Mouse (Mus musculus) embryo, embryonic 11 days (tissue): Measurements from ENCODE around the gene Atoh7.
"Not testable (repeated sequence)": the region's sequence is repeated elsewhere in the genome, so short reads cannot be mapped to it uniquely, and the experiment has no call there.

ENCODE experiments used
- DNase-seq: peaks from one replicate; pipeline ENCODE4 v3.0.0-alpha.2; 2015

The Atoh7 gene

GRCm38 (mm10) chr10:63099521-63099920 is at the start of gene Atoh7:
Atoh7 (plus strand) TSS chr10:63099651.
- DNase-seq: peak; percentile 39

- DNase-seq: no peak
Measured at GRCm38 (mm10) chr10:63051267-63051666, 48.2 kb upstream of the Atoh7 start.

GRCm38 (mm10) chr10:63052011-63052410 is 47.4 kb upstream of the Atoh7 start:
- no peak for DNase-seq

GRCm38 (mm10) chr10:63053007-63053406 is 46.4 kb upstream of the Atoh7 start:
- DNase-seq: no peak

GRCm38 (mm10) chr10:63054071-63054470 is 45.4 kb upstream of the Atoh7 start:
- not testable (repeated sequence) for DNase-seq

- no peak for DNase-seq
Measured at GRCm38 (mm10) chr10:63054586-63054985, 44.9 kb upstream of the Atoh7 start.

GRCm38 (mm10) chr10:63056966-63057750 is 42.3 kb upstream of the Atoh7 start:
- peak; percentile 22 for DNase-seq

- DNase-seq: no peak
Measured at GRCm38 (mm10) chr10:63059862-63060261, 39.6 kb upstream of the Atoh7 start, which contains the start of gene Pbld1. Pbld1 (plus strand) TSS chr10:63060162.

- DNase-seq: no peak
Measured at GRCm38 (mm10) chr10:63060406-63060805, 39.0 kb upstream of the Atoh7 start.

GRCm38 (mm10) chr10:63061266-63061665 is 38.2 kb upstream of the Atoh7 start:
- DNase-seq: no peak

GRCm38 (mm10) chr10:63062696-63063095 is 36.8 kb upstream of the Atoh7 start:
- no peak for DNase-seq

GRCm38 (mm10) chr10:63063365-63063764 is 36.1 kb upstream of the Atoh7 start:
- DNase-seq: no peak

- no peak for DNase-seq
Measured at GRCm38 (mm10) chr10:63064516-63064915, 34.9 kb upstream of the Atoh7 start.

GRCm38 (mm10) chr10:63065561-63065960 is 33.9 kb upstream of the Atoh7 start:
- DNase-seq: no peak

- DNase-seq: peak; percentile 81
Measured at GRCm38 (mm10) chr10:63065988-63066387, 33.5 kb upstream of the Atoh7 start.

- no peak for DNase-seq
Measured at GRCm38 (mm10) chr10:63086304-63086703, 13.1 kb upstream of the Atoh7 start.

GRCm38 (mm10) chr10:63089103-63089757 is 10.2 kb upstream of the Atoh7 start:
- DNase-seq: peak; percentile 15

- DNase-seq: peak; percentile 43
Measured at GRCm38 (mm10) chr10:63089758-63090571, 9.5 kb upstream of the Atoh7 start.

- DNase-seq: no peak
Measured at GRCm38 (mm10) chr10:63091915-63092314, 7.5 kb upstream of the Atoh7 start.

- no peak for DNase-seq
Measured at GRCm38 (mm10) chr10:63092616-63093550, 6.6 kb upstream of the Atoh7 start.

GRCm38 (mm10) chr10:63096757-63097156 is 2.7 kb upstream of the Atoh7 start:
- no peak for DNase-seq

GRCm38 (mm10) chr10:63098191-63098590 is 1.3 kb upstream of the Atoh7 start:
- DNase-seq: no peak
